In the genomic region with DNA sequence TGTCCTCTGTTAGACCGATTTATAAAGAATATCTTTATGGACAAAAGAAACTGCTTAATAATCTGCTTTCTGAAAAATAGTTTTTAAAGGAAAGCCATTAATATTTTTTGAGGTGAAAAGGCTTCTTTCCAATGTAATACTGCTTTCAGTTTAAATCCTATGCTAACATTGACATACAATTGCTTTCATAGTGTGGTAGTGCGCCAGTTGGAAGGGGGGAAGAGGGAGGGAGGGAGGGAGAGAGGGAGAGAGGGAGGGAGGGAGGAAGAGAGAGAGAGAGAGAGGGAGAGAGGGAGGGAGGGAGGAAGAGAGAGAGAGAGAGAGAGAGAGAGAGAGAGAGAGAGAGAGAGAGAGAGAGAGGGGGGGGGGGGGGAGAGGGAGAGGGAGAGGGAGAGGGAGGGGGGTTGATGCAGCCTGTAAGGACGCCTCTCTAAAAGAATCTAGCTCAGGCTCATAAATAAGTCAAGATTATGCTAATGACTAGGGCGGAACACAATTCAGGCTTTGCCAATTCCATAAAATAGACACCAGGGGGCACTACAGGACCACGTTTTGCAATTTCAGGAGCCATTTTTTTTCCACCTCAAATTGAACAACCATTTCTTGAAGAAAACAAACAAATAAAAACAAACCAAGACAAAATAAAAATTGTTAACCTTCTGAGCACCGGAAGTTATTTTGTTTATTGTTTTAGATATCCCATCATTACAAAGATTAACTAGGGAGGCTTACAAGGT, we compare ENCODE assay signal across 9 mouse cellular contexts.
DNase-seq lines count a peak whose midpoint lies in the region; ATAC-seq and TF ChIP-seq lines count a peak whose summit lies in the region.
"Had no signal": no experiment of that assay in that cellular context is flagged by ENCODE, and none has a peak within 500 bp of the region (broad histone marks: within the 10 kb centered on the region; RNA-seq: fewer than 3 reads in every experiment).

No protein-coding gene starts in this region.

- no peak overlapping the region for H3K9ac ChIP-seq in liver, adult 2 months (ENCODE audit: low read depth, low read length)
- H3K9ac ChIP-seq in liver, embryonic 11.5 days (ENCODE audit: low read depth, low read length) = no peak overlapping the region
- H3K9ac ChIP-seq in hindbrain, embryonic 16.5 days (ENCODE audit: low read depth, low read length) = no peak overlapping the region
- H3K9ac ChIP-seq: embryonic facial prominence, embryonic 12.5 days had no signal

- H3K4me3 ChIP-seq in liver, adult 2 months (ENCODE audit: insufficient read depth, low read depth, low read length) = no peak overlapping the region
- no peak overlapping the region for H3K4me3 ChIP-seq in liver, embryonic 11.5 days (ENCODE audit: low read depth, low read length)
- no peak overlapping the region for H3K4me3 ChIP-seq in hindbrain, embryonic 16.5 days (ENCODE audit: low read length)
- H3K4me3 ChIP-seq in midbrain, embryonic 10.5 days = no peak overlapping the region

- WGBS in liver, adult 2 months = 2% methylated on average over 6 of the region's 6 CpGs
- WGBS in liver, embryonic 11.5 days = 1% methylated on average over 6 of the region's 6 CpGs
- WGBS in hindbrain, embryonic 16.5 days = 3% methylated on average over 6 of the region's 6 CpGs
- WGBS in midbrain, embryonic 10.5 days = 3% methylated on average over 6 of the region's 6 CpGs

- H3K27ac ChIP-seq in liver, adult 2 months (replicated peaks; ENCODE audit: insufficient read depth, low read depth, low read length) = no peak overlapping the region
- H3K27ac ChIP-seq in liver, embryonic 11.5 days (ENCODE audit: low read depth, low read length) = no peak overlapping the region
- no peak overlapping the region; the same call in 1 of the 2 replicates for H3K27ac ChIP-seq in hindbrain, embryonic 16.5 days (ENCODE audit: low read depth, low read length)
- H3K27ac ChIP-seq in midbrain, embryonic 10.5 days (replicated peaks) = peak overlapping the region; percentile 73
- H3K27ac ChIP-seq: embryonic facial prominence, embryonic 12.5 days had no signal

- H3K4me2 ChIP-seq in liver, embryonic 11.5 days = no peak overlapping the region
- no peak overlapping the region; the same call in 1 of the 2 replicates for H3K4me2 ChIP-seq in hindbrain, embryonic 16.5 days (ENCODE audit: low read length)

- ATAC-seq in liver, embryonic 11.5 days (replicated peaks; ENCODE audit: low FRiP score) = no peak
- peak; percentile 77 for ATAC-seq in hindbrain, embryonic 16.5 days

- TF ChIP-seq POLR2A in liver, adult 2 months (IDR thresholded peaks at IDR 0.05; ENCODE audit: extremely low read depth, insufficient read depth, low read length) = no peak

- DNase-seq in liver, adult 2 months (ENCODE audit: extremely low read depth, low read depth, low spot score) = peak; percentile 61
- no peak for DNase-seq in liver, embryonic 11.5 days (ENCODE audit: low spot score)
- peak; percentile 27 for DNase-seq in adrenal gland, postnatal 25 days
- DNase-seq in fibroblast of lung, adult 2 months (ENCODE audit: low read depth) = peak; percentile 56
- DNase-seq in layer of hippocampus, postnatal 36 days = peak; percentile 18 to 43
- DNase-seq in midbrain, embryonic 10.5 days (ENCODE audit: low spot score) = peak; percentile 71
- DNase-seq in testis, postnatal 10 days (ENCODE audit: low spot score) = peak; percentile 47

- 0 out of 2 replicates have a peak, but pooled peaks cover 2% of the 10 kb centered on the region for H3K4me1 ChIP-seq in liver, adult 2 months (ENCODE audit: control insufficient read depth, insufficient read depth, low read length)
- peaks cover 4% of the 10 kb centered on the region; the same call in 1 of the 2 replicates for H3K4me1 ChIP-seq in liver, embryonic 11.5 days (replicated peaks; ENCODE audit: control insufficient read depth, insufficient read depth, low read length)
- H3K4me1 ChIP-seq in hindbrain, embryonic 16.5 days (ENCODE audit: control insufficient read depth, insufficient read depth, low read depth, low read length) = peaks cover 10% of the 10 kb centered on the region
- peaks cover 28% of the 10 kb centered on the region for H3K4me1 ChIP-seq in midbrain, embryonic 10.5 days

- no peaks in the 10 kb centered on the region for H3K9me3 ChIP-seq in liver, embryonic 11.5 days (ENCODE audit: control insufficient read depth, low read length)
- no peaks in the 10 kb centered on the region for H3K9me3 ChIP-seq in hindbrain, embryonic 16.5 days (ENCODE audit: control insufficient read depth, low read length)
- no peaks in the 10 kb centered on the region for H3K9me3 ChIP-seq in midbrain, embryonic 10.5 days (replicated peaks)
- H3K9me3 ChIP-seq: embryonic facial prominence, embryonic 12.5 days had no signal

- no peaks in the 10 kb centered on the region for H3K79me2 ChIP-seq in liver, adult 2 months (ENCODE audit: control insufficient read depth, insufficient read depth, low read length)

- TF ChIP-seq CTCF in liver, adult 2 months (IDR thresholded peaks at IDR 0.05; ENCODE audit: low read depth, low read length) = peak; percentile 47; the same call in 1 of the 2 replicates

- peaks cover 3% of the 10 kb centered on the region; the same call in 1 of the 2 replicates for H3K27me3 ChIP-seq in liver, adult 2 months (ENCODE audit: control insufficient read depth, insufficient read depth, low read length)
- peaks cover 17% of the 10 kb centered on the region for H3K27me3 ChIP-seq in liver, embryonic 11.5 days (replicated peaks; ENCODE audit: control insufficient read depth, insufficient read depth, low read length)
- no peaks in the 10 kb centered on the region for H3K27me3 ChIP-seq in hindbrain, embryonic 16.5 days (replicated peaks; ENCODE audit: control insufficient read depth, insufficient read depth, low read length)
- H3K27me3 ChIP-seq in midbrain, embryonic 10.5 days (ENCODE audit: low read depth, poor library complexity, severe bottlenecking) = peaks cover 34% of the 10 kb centered on the region

- no peaks in the 10 kb centered on the region for H3K36me3 ChIP-seq in liver, adult 2 months (ENCODE audit: control insufficient read depth, insufficient read depth, low read length)
- no peaks in the 10 kb centered on the region for H3K36me3 ChIP-seq in liver, embryonic 11.5 days (ENCODE audit: control insufficient read depth, insufficient read depth, low read length)
- H3K36me3 ChIP-seq in hindbrain, embryonic 16.5 days (ENCODE audit: control insufficient read depth, insufficient read depth, low read length) = no peaks in the 10 kb centered on the region
- H3K36me3 ChIP-seq in midbrain, embryonic 10.5 days = no peaks in the 10 kb centered on the region
- H3K36me3 ChIP-seq: embryonic facial prominence, embryonic 12.5 days had no signal
